Mouse (Mus musculus): ENCODE results near the gene Pdia5.

DNA sequence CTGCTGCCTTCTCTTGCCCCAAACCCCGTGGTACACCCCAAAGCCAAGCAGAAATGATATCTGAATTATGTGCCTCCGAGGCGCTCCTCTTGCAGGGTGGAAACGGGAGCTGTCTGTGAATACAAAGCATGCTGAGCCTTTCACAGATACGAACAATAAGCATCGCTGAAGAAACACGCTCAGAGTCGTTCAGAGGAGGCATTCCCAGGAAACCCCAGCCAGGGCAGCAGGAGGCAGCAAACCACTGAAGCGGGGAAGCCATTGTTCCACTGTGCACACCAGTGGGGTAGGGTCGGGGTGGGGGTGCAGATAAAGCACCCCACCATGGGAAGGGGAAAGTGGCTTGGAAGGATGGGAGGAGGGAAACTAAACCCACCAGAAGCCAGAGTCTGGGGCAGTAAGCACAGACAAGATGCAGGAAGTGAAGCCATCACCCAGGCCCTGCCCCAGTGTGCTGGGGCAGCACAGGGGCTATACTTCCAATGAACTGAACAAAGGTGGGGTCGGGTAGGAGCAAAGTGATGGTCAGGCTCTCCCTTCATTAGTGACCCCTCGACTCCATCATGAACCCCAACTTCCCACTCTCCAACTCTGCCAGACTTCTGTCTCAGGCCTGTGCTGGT lies 25.9 kb downstream of the Pdia5 start:
- TF ChIP-seq CTCF (IDR thresholded peaks at IDR 0.05): no peak
- TF ChIP-seq EP300 (IDR thresholded peaks at IDR 0.05): no peak

All from lung, postnatal 0 days (tissue).